Mouse (Mus musculus): ENCODE measurements around the gene Eps15. TPM values are rescaled to one million over a fixed set of nuclear protein-coding genes. Genes with fewer than 3 reads are reported as not detected.

Gene Eps15
- total and polyA plus RNA-seq, 2 experiments from 2014 or later: 17.4 to 26.2 TPM

GRCm38 (mm10) chr4:109419563-109419962 is 139.5 kb downstream of the Eps15 start:
- ATAC-seq (ENCODE audit: insufficient read depth, low read depth): no peak
- Histone ChIP-seq H3K27me3 (ENCODE audit: control insufficient read depth, insufficient read depth, low read length) (no peaks in the 10 kb centered on the region), H3K27ac (ENCODE audit: low read depth) (no peak overlapping the region), H3K4me1 (ENCODE audit: control insufficient read depth, insufficient read depth) (no peaks in the 10 kb centered on the region), H3K36me3 (replicated peaks; ENCODE audit: control insufficient read depth, insufficient read depth, low read length) (no peaks in the 10 kb centered on the region), H3K4me2 (ENCODE audit: low read depth, low read length) (no peak overlapping the region), H3K9me3 (replicated peaks; ENCODE audit: control insufficient read depth, low read length) (no peaks in the 10 kb centered on the region), H3K9ac (replicated peaks; ENCODE audit: low read depth, low read length) (no peak overlapping the region), H3K4me3 (ENCODE audit: low read depth, low read length) (no peak overlapping the region)
- 83% methylated on average over 4 of the region's 4 CpGs for WGBS
- no peak for DNase-seq (ENCODE audit: low spot score)
- TF ChIP-seq CTCF (IDR thresholded peaks at IDR 0.05; ENCODE audit: low read depth) (no peak), EP300 (IDR thresholded peaks at IDR 0.05; ENCODE audit: low read depth) (no peak)

- H3K27me3 ChIP-seq (ENCODE audit: control insufficient read depth, insufficient read depth, low read length): no peaks in the 10 kb centered on the region
- no peak overlapping the region for H3K4me2 ChIP-seq (ENCODE audit: low read depth, low read length)
- no peak overlapping the region for H3K9ac ChIP-seq (replicated peaks; ENCODE audit: low read depth, low read length)
- no peak overlapping the region for H3K27ac ChIP-seq (ENCODE audit: low read depth)
- DNase-seq (ENCODE audit: low spot score) (no peak), ATAC-seq (ENCODE audit: insufficient read depth, low read depth) (0 out of 2 replicates have a peak, but pooled peaks have one; percentile 43)
- TF ChIP-seq CTCF (IDR thresholded peaks at IDR 0.05; ENCODE audit: low read depth): peak; percentile 32; the same call in 1 of the 2 replicates
- no peak for TF ChIP-seq EP300 (IDR thresholded peaks at IDR 0.05; ENCODE audit: low read depth)
- WGBS: 77% methylated on average over 7 of the region's 8 CpGs
- no peaks in the 10 kb centered on the region for H3K9me3 ChIP-seq (replicated peaks; ENCODE audit: control insufficient read depth, low read length)
- H3K4me3 ChIP-seq (ENCODE audit: low read depth, low read length): no peak overlapping the region
- no peaks in the 10 kb centered on the region for H3K4me1 ChIP-seq (ENCODE audit: control insufficient read depth, insufficient read depth)
- no peaks in the 10 kb centered on the region for H3K36me3 ChIP-seq (replicated peaks; ENCODE audit: control insufficient read depth, insufficient read depth, low read length)
These were observed 140.2 kb downstream of the Eps15 start for GRCm38 (mm10) chr4:109420138-109420795.

- WGBS: 62% methylated on average over 7 of the region's 7 CpGs
- DNase-seq (ENCODE audit: low spot score): no peak
These were observed 141.5 kb downstream of the Eps15 start for GRCm38 (mm10) chr4:109421608-109422007.

GRCm38 (mm10) chr4:109422436-109422835 is 142.4 kb downstream of the Eps15 start:
- no peak for ATAC-seq (ENCODE audit: insufficient read depth, low read depth)
- H3K4me2 ChIP-seq (ENCODE audit: low read depth, low read length): no peak overlapping the region
- H3K4me3 ChIP-seq (ENCODE audit: low read depth, low read length): no peak overlapping the region
- H3K27ac ChIP-seq (ENCODE audit: low read depth): no peak overlapping the region
- H3K36me3 ChIP-seq (replicated peaks; ENCODE audit: control insufficient read depth, insufficient read depth, low read length): no peaks in the 10 kb centered on the region
- H3K9ac ChIP-seq (replicated peaks; ENCODE audit: low read depth, low read length): no peak overlapping the region
- H3K27me3 ChIP-seq (ENCODE audit: control insufficient read depth, insufficient read depth, low read length): no peaks in the 10 kb centered on the region
- no peak for DNase-seq (ENCODE audit: low spot score)
- H3K4me1 ChIP-seq (ENCODE audit: control insufficient read depth, insufficient read depth): no peaks in the 10 kb centered on the region
- TF ChIP-seq EP300 (IDR thresholded peaks at IDR 0.05; ENCODE audit: low read depth) (no peak), CTCF (IDR thresholded peaks at IDR 0.05; ENCODE audit: low read depth) (no peak)
- WGBS: 86% methylated on average over 6 of the region's 6 CpGs
- H3K9me3 ChIP-seq (replicated peaks; ENCODE audit: control insufficient read depth, low read length): no peaks in the 10 kb centered on the region

More at GRCm38 (mm10) chr4:109421608-109422007, 141.5 kb downstream of the Eps15 start:
- Histone ChIP-seq H3K4me3 (ENCODE audit: low read depth, low read length) (no peak overlapping the region), H3K9me3 (replicated peaks; ENCODE audit: control insufficient read depth, low read length) (no peaks in the 10 kb centered on the region), H3K4me2 (ENCODE audit: low read depth, low read length) (no peak overlapping the region), H3K4me1 (ENCODE audit: control insufficient read depth, insufficient read depth) (no peaks in the 10 kb centered on the region), H3K27me3 (ENCODE audit: control insufficient read depth, insufficient read depth, low read length) (no peaks in the 10 kb centered on the region), H3K9ac (replicated peaks; ENCODE audit: low read depth, low read length) (no peak overlapping the region), H3K27ac (ENCODE audit: low read depth) (no peak overlapping the region), H3K36me3 (replicated peaks; ENCODE audit: control insufficient read depth, insufficient read depth, low read length) (no peaks in the 10 kb centered on the region)
- TF ChIP-seq CTCF (IDR thresholded peaks at IDR 0.05; ENCODE audit: low read depth) (no peak), EP300 (IDR thresholded peaks at IDR 0.05; ENCODE audit: low read depth) (no peak)
- no peak; the same call in 1 of the 2 replicates for ATAC-seq (ENCODE audit: insufficient read depth, low read depth)

- ATAC-seq (ENCODE audit: insufficient read depth, low read depth) (no peak), DNase-seq (ENCODE audit: low spot score) (no peak)
- TF ChIP-seq EP300 (IDR thresholded peaks at IDR 0.05; ENCODE audit: low read depth) (no peak), CTCF (IDR thresholded peaks at IDR 0.05; ENCODE audit: low read depth) (no peak)
- no peak overlapping the region for H3K4me3 ChIP-seq (ENCODE audit: low read depth, low read length)
- 75% methylated on average over 2 of the region's 2 CpGs for WGBS
- H3K4me1 ChIP-seq (ENCODE audit: control insufficient read depth, insufficient read depth): no peaks in the 10 kb centered on the region
- no peak overlapping the region for H3K4me2 ChIP-seq (ENCODE audit: low read depth, low read length)
- H3K9me3 ChIP-seq (replicated peaks; ENCODE audit: control insufficient read depth, low read length): no peaks in the 10 kb centered on the region
- no peaks in the 10 kb centered on the region for H3K27me3 ChIP-seq (ENCODE audit: control insufficient read depth, insufficient read depth, low read length)
- no peak overlapping the region for H3K27ac ChIP-seq (ENCODE audit: low read depth)
- no peak overlapping the region for H3K9ac ChIP-seq (replicated peaks; ENCODE audit: low read depth, low read length)
- no peaks in the 10 kb centered on the region for H3K36me3 ChIP-seq (replicated peaks; ENCODE audit: control insufficient read depth, insufficient read depth, low read length)
These were observed 143.4 kb downstream of the Eps15 start for GRCm38 (mm10) chr4:109423438-109423837.

GRCm38 (mm10) chr4:109427058-109427457 is 147.0 kb downstream of the Eps15 start:
- Histone ChIP-seq H3K9me3 (replicated peaks; ENCODE audit: control insufficient read depth, low read length) (no peaks in the 10 kb centered on the region), H3K36me3 (replicated peaks; ENCODE audit: control insufficient read depth, insufficient read depth, low read length) (no peaks in the 10 kb centered on the region), H3K9ac (replicated peaks; ENCODE audit: low read depth, low read length) (no peak overlapping the region), H3K27ac (ENCODE audit: low read depth) (no peak overlapping the region), H3K4me2 (ENCODE audit: low read depth, low read length) (no peak overlapping the region), H3K4me3 (ENCODE audit: low read depth, low read length) (no peak overlapping the region), H3K27me3 (ENCODE audit: control insufficient read depth, insufficient read depth, low read length) (no peaks in the 10 kb centered on the region), H3K4me1 (ENCODE audit: control insufficient read depth, insufficient read depth) (no peaks in the 10 kb centered on the region)
- ATAC-seq (ENCODE audit: insufficient read depth, low read depth) (no peak), DNase-seq (ENCODE audit: low spot score) (no peak)
- TF ChIP-seq CTCF (IDR thresholded peaks at IDR 0.05; ENCODE audit: low read depth) (no peak), EP300 (IDR thresholded peaks at IDR 0.05; ENCODE audit: low read depth) (no peak)
- WGBS: 28% methylated on average over 1 of the region's 1 CpGs
